Mouse (Mus musculus): ENCODE results near the gene Acer1. TPM values are rescaled to one million over a fixed set of nuclear protein-coding genes. Genes with fewer than 3 reads are reported as not detected.

Acer1 gene
- 0.16 TPM in 1 of 2 replicates, not detected in the other for polyA plus RNA-seq (2014; fragmentation: Nextera tagmentation; extraction: Ambion mirVana)

- ATAC-seq (ENCODE audit: insufficient number of reproducible peaks, insufficient read depth, low FRiP score, low read depth), result no peak
- Histone ChIP-seq H3K4me2 (ENCODE audit: low read length) (no peak within 1 kb of the TSS), H3K27ac (replicated peaks in 1 of 2; ENCODE audit: control insufficient read depth in 1 of 2, insufficient read depth in 1 of 2, low read depth in 2 of 2, low read length in 2 of 2) (no peak within 1 kb of the TSS), H3K36me3 (ENCODE audit: control insufficient read depth, insufficient read depth, low read length) (no peaks in the 10 kb centered on the region), H3K4me3 (ENCODE audit: control insufficient read depth in 1 of 2, insufficient read depth in 1 of 2, low read depth in 1 of 2, low read length in 2 of 2) (no peak within 1 kb of the TSS), H3K9ac (ENCODE audit: low read length) (no peak within 1 kb of the TSS), H3K9me3 (ENCODE audit: control insufficient read depth, low read length) (no peaks in the 10 kb centered on the region), H3K4me1 (ENCODE audit: control insufficient read depth in 2 of 2, insufficient read depth in 2 of 2, low read length in 2 of 2) (no peaks in the 10 kb centered on the region), H3K27me3 (ENCODE audit: control insufficient read depth, insufficient read depth, low read length) (no peaks in the 10 kb centered on the region)
- 55% methylated on average over 5 of the region's 5 CpGs for WGBS
These were observed at the start of gene Acer1 for GRCm38 (mm10) chr17:56982013-56982412. Gene Acer1, minus strand, starts transcription at chr17:56982126.

GRCm38 (mm10) chr17:57030931-57031660 lies 49.2 kb upstream of the Acer1 start, which contains the start of gene Khsrp:
Gene Khsrp, minus strand, starts transcription at chr17:57031522.
- ATAC-seq (ENCODE audit: insufficient number of reproducible peaks, insufficient read depth, low FRiP score, low read depth), result no peak
- Histone ChIP-seq H3K9me3 (ENCODE audit: control insufficient read depth, low read length) (no peaks in the 10 kb centered on the region), H3K27me3 (ENCODE audit: control insufficient read depth, insufficient read depth, low read length) (no peaks in the 10 kb centered on the region), H3K27ac (replicated peaks in 1 of 2; ENCODE audit: control insufficient read depth in 1 of 2, insufficient read depth in 1 of 2, low read depth in 2 of 2, low read length in 2 of 2) (peak within 1 kb of the TSS; percentile 90 to 95), H3K4me3 (ENCODE audit: control insufficient read depth in 1 of 2, insufficient read depth in 1 of 2, low read depth in 1 of 2, low read length in 2 of 2) (peak within 1 kb of the TSS; percentile 84 to 97), H3K4me2 (ENCODE audit: low read length) (peak within 1 kb of the TSS; percentile 91), H3K4me1 (ENCODE audit: control insufficient read depth in 2 of 2, insufficient read depth in 2 of 2, low read length in 2 of 2) (peaks cover 12 to 18% of the 10 kb centered on the region in 2 experiments), H3K9ac (ENCODE audit: low read length) (peak within 1 kb of the TSS; percentile 99), H3K36me3 (ENCODE audit: control insufficient read depth, insufficient read depth, low read length) (peaks cover 29% of the 10 kb centered on the region)
- under 1% methylated on average over 57 of the region's 99 CpGs for WGBS

- peak overlapping the region in 1 of 2 experiments; percentile 95; a peak in 1 of 4 replicates for H3K27ac ChIP-seq (replicated peaks in 1 of 2; ENCODE audit: control insufficient read depth in 1 of 2, insufficient read depth in 1 of 2, low read depth in 2 of 2, low read length in 2 of 2)
- WGBS, result 20% methylated on average over 8 of the region's 8 CpGs
- peak overlapping the region; percentile 99 for H3K9ac ChIP-seq (ENCODE audit: low read length)
These were observed 47.8 kb upstream of the Acer1 start for GRCm38 (mm10) chr17:57029691-57030090.

GRCm38 (mm10) chr17:57027471-57027870 lies 45.5 kb upstream of the Acer1 start:
- 83% methylated on average over 4 of the region's 4 CpGs for WGBS
- no peak for ATAC-seq (ENCODE audit: insufficient number of reproducible peaks, insufficient read depth, low FRiP score, low read depth)

More at GRCm38 (mm10) chr17:57029691-57030090, 47.8 kb upstream of the Acer1 start:
- peak overlapping the region; percentile 91 for H3K4me2 ChIP-seq (ENCODE audit: low read length)
- no peaks in the 10 kb centered on the region for H3K27me3 ChIP-seq (ENCODE audit: control insufficient read depth, insufficient read depth, low read length)
- H3K9me3 ChIP-seq (ENCODE audit: control insufficient read depth, low read length), result no peaks in the 10 kb centered on the region
- H3K4me1 ChIP-seq (ENCODE audit: control insufficient read depth in 2 of 2, insufficient read depth in 2 of 2, low read length in 2 of 2), result peaks cover 12 to 18% of the 10 kb centered on the region in 2 experiments
- no peak for ATAC-seq (ENCODE audit: insufficient number of reproducible peaks, insufficient read depth, low FRiP score, low read depth)
- peak overlapping the region; percentile 84 to 97 for H3K4me3 ChIP-seq (ENCODE audit: control insufficient read depth in 1 of 2, insufficient read depth in 1 of 2, low read depth in 1 of 2, low read length in 2 of 2)
- H3K36me3 ChIP-seq (ENCODE audit: control insufficient read depth, insufficient read depth, low read length), result peaks cover 43% of the 10 kb centered on the region

GRCm38 (mm10) chr17:57020960-57021359 lies 39.0 kb upstream of the Acer1 start:
- Histone ChIP-seq H3K4me3 (ENCODE audit: control insufficient read depth in 1 of 2, insufficient read depth in 1 of 2, low read depth in 1 of 2, low read length in 2 of 2) (no peak overlapping the region), H3K27me3 (ENCODE audit: control insufficient read depth, insufficient read depth, low read length) (no peaks in the 10 kb centered on the region), H3K36me3 (ENCODE audit: control insufficient read depth, insufficient read depth, low read length) (peaks cover 65% of the 10 kb centered on the region), H3K9ac (ENCODE audit: low read length) (no peak overlapping the region), H3K9me3 (ENCODE audit: control insufficient read depth, low read length) (no peaks in the 10 kb centered on the region), H3K27ac (replicated peaks in 1 of 2; ENCODE audit: control insufficient read depth in 1 of 2, insufficient read depth in 1 of 2, low read depth in 2 of 2, low read length in 2 of 2) (no peak overlapping the region), H3K4me1 (ENCODE audit: control insufficient read depth in 2 of 2, insufficient read depth in 2 of 2, low read length in 2 of 2) (no peaks in the 10 kb centered on the region), H3K4me2 (ENCODE audit: low read length) (no peak overlapping the region)
- ATAC-seq (ENCODE audit: insufficient number of reproducible peaks, insufficient read depth, low FRiP score, low read depth), result no peak
- 85% methylated on average over 5 of the region's 5 CpGs for WGBS

More at GRCm38 (mm10) chr17:57027471-57027870, 45.5 kb upstream of the Acer1 start:
- H3K9me3 ChIP-seq (ENCODE audit: control insufficient read depth, low read length), result no peaks in the 10 kb centered on the region
- no peaks in the 10 kb centered on the region for H3K27me3 ChIP-seq (ENCODE audit: control insufficient read depth, insufficient read depth, low read length)
- peaks cover 65% of the 10 kb centered on the region for H3K36me3 ChIP-seq (ENCODE audit: control insufficient read depth, insufficient read depth, low read length)
- no peak overlapping the region for H3K9ac ChIP-seq (ENCODE audit: low read length)
- H3K4me1 ChIP-seq (ENCODE audit: control insufficient read depth in 2 of 2, insufficient read depth in 2 of 2, low read length in 2 of 2), result peaks cover 11 to 16% of the 10 kb centered on the region in 2 experiments
- no peak overlapping the region for H3K4me2 ChIP-seq (ENCODE audit: low read length)
- H3K27ac ChIP-seq (replicated peaks in 1 of 2; ENCODE audit: control insufficient read depth in 1 of 2, insufficient read depth in 1 of 2, low read depth in 2 of 2, low read length in 2 of 2), result no peak overlapping the region
- H3K4me3 ChIP-seq (ENCODE audit: control insufficient read depth in 1 of 2, insufficient read depth in 1 of 2, low read depth in 1 of 2, low read length in 2 of 2), result no peak overlapping the region

DNA sequence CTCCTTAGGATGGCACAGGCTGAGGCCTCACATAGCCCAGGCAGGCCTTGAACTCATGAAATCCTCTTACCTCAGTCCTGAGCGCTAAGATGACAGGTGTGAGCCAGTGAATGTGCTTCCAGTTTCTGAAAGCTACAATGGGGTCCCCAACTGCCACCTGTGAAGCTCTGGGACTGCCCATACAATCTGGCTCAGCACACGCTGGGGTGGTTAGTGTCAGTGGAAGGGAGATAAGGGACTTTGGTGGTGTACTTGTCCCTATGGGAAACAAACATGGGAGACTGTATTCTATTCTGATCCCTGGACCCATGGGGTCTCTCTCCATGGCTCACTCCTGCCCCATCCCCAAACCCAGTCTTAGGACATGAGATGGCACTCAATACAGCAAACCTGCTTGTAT lies 37.8 kb upstream of the Acer1 start:
- Histone ChIP-seq H3K9ac (ENCODE audit: low read length) (no peak overlapping the region), H3K4me3 (ENCODE audit: control insufficient read depth in 1 of 2, insufficient read depth in 1 of 2, low read depth in 1 of 2, low read length in 2 of 2) (no peak overlapping the region), H3K36me3 (ENCODE audit: control insufficient read depth, insufficient read depth, low read length) (peaks cover 52% of the 10 kb centered on the region), H3K27ac (replicated peaks in 1 of 2; ENCODE audit: control insufficient read depth in 1 of 2, insufficient read depth in 1 of 2, low read depth in 2 of 2, low read length in 2 of 2) (no peak overlapping the region), H3K27me3 (ENCODE audit: control insufficient read depth, insufficient read depth, low read length) (no peaks in the 10 kb centered on the region), H3K4me1 (ENCODE audit: control insufficient read depth in 2 of 2, insufficient read depth in 2 of 2, low read length in 2 of 2) (no peaks in the 10 kb centered on the region), H3K9me3 (ENCODE audit: control insufficient read depth, low read length) (no peaks in the 10 kb centered on the region), H3K4me2 (ENCODE audit: low read length) (no peak overlapping the region)
- no peak for ATAC-seq (ENCODE audit: insufficient number of reproducible peaks, insufficient read depth, low FRiP score, low read depth)
- WGBS, result 83% methylated on average over 2 of the region's 2 CpGs

GRCm38 (mm10) chr17:57012245-57012795 lies 30.4 kb upstream of the Acer1 start:
- Histone ChIP-seq H3K4me3 (ENCODE audit: control insufficient read depth in 1 of 2, insufficient read depth in 1 of 2, low read depth in 1 of 2, low read length in 2 of 2) (peak overlapping the region in 1 of 2 experiments; percentile 86; a peak in 1 of 4 replicates), H3K4me2 (ENCODE audit: low read length) (peak overlapping the region; percentile 74), H3K27ac (replicated peaks in 1 of 2; ENCODE audit: control insufficient read depth in 1 of 2, insufficient read depth in 1 of 2, low read depth in 2 of 2, low read length in 2 of 2) (no peak overlapping the region; a peak in 1 of 4 replicates), H3K4me1 (ENCODE audit: control insufficient read depth in 2 of 2, insufficient read depth in 2 of 2, low read length in 2 of 2) (peaks cover 4 to 11% of the 10 kb centered on the region in 2 experiments; a peak in 2 of 4 replicates), H3K9ac (ENCODE audit: low read length) (peak overlapping the region; percentile 83; the same call in 1 of the 2 replicates), H3K27me3 (ENCODE audit: control insufficient read depth, insufficient read depth, low read length) (no peaks in the 10 kb centered on the region), H3K36me3 (ENCODE audit: control insufficient read depth, insufficient read depth, low read length) (peaks cover 23% of the 10 kb centered on the region), H3K9me3 (ENCODE audit: control insufficient read depth, low read length) (no peaks in the 10 kb centered on the region)
- no peak for ATAC-seq (ENCODE audit: insufficient number of reproducible peaks, insufficient read depth, low FRiP score, low read depth)
- whole genome bisulfite sequencing, result 69% methylated on average over 13 of the region's 13 CpGs
